Mouse (Mus musculus) MEL (cell line): ENCODE results near the gene Tnfsfm13. TPM values are rescaled to one million over a fixed set of nuclear protein-coding genes. Genes with fewer than 3 reads are reported as not detected.

Experiments used
- DNase-seq: peaks from one replicate; pipeline ENCODE4 v3.0.0; 2011; ENCODE audit warnings: low read depth, low spot score
- H3K27ac ChIP-seq: 2 replicates; pipeline ENCODE4 v1.5.1; 2012; ENCODE audit warnings: low read depth, mild to moderate bottlenecking, control low read depth, low read length, moderate library complexity; ENCODE audit not compliant: control insufficient read depth
- H3K27me3 ChIP-seq, 2 experiments: fragments of 150-350 bp in 1 of 2; sonication (generic) in 1 of 2; 2 replicates each; pipeline ENCODE4 v1.6.1; 2012; ENCODE audit warnings: low read length in 2 of 2, mild to moderate bottlenecking in 2 of 2, improper control_type of control experiment in 1 of 2, moderate library complexity in 1 of 2; ENCODE audit not compliant: insufficient read depth in 2 of 2, control insufficient read depth in 1 of 2
- H3K36me3 ChIP-seq, 2 experiments: 2 replicates each; pipeline ENCODE4 v1.6.1; 2012 to 2014; ENCODE audit warnings: low read length in 2 of 2, improper control_type of control experiment in 1 of 2, inconsistent platforms in 1 of 2, mild to moderate bottlenecking in 1 of 2; ENCODE audit not compliant: insufficient read depth in 2 of 2, control insufficient read depth in 1 of 2
- H3K4me1 ChIP-seq, 2 experiments: fragments of 150-350 bp in 1 of 2; sonication (generic) in 1 of 2; 2 replicates each; pipeline ENCODE4 v1.6.1; 2012; ENCODE audit warnings: low read length in 2 of 2, improper control_type of control experiment in 1 of 2, mild to moderate bottlenecking in 1 of 2; ENCODE audit not compliant: insufficient read depth in 2 of 2, control insufficient read depth in 1 of 2
- H3K4me3 ChIP-seq, 2 experiments: fragments of 150-350 bp in 1 of 2; sonication (generic) in 1 of 2; 2 replicates each; pipeline ENCODE4 v1.5.1; 2012; ENCODE audit warnings: low read depth in 2 of 2, low read length in 2 of 2, mild to moderate bottlenecking in 2 of 2, moderate library complexity in 2 of 2, control low read depth in 1 of 2, improper control_type of control experiment in 1 of 2; ENCODE audit not compliant: control insufficient read depth in 1 of 2, insufficient read depth in 1 of 2
- H3K79me2 ChIP-seq: 2 replicates; pipeline ENCODE4 v1.6.1; 2012; ENCODE audit warnings: mild to moderate bottlenecking, low read length, moderate library complexity; ENCODE audit not compliant: control insufficient read depth, poor library complexity, insufficient read depth
- H3K9ac ChIP-seq: 2 replicates; pipeline ENCODE4 v1.6.1; 2012; ENCODE audit warnings: low read depth, mild to moderate bottlenecking, control low read depth, low read length, moderate library complexity; ENCODE audit not compliant: control insufficient read depth, poor library complexity, severe bottlenecking
- H3K9me3 ChIP-seq: fragments of 150-350 bp; sonication (generic); replicated peaks from 2 replicates; pipeline ENCODE4 v1.6.1; 2012; ENCODE audit warnings: mild to moderate bottlenecking, low read length, improper control_type of control experiment, moderate library complexity; ENCODE audit not compliant: insufficient read depth
- CHD1 ChIP-seq: IDR thresholded peaks from 2 replicates; pipeline ENCODE4 v1.6.1; 2012; ENCODE audit warnings: low read depth, mild to moderate bottlenecking, inconsistent platforms, low read length, improper control_type of control experiment
- CHD2 ChIP-seq: IDR thresholded peaks from 2 replicates; pipeline ENCODE4 v1.6.1; 2011; ENCODE audit warnings: low read length, improper control_type of control experiment
- CTCF ChIP-seq, 3 experiments: IDR thresholded peaks in 2 of 3; conservative IDR thresholded peaks in 1 of 3; 2 replicates each; pipeline ENCODE4 v1.5.1; 2011 to 2012; ENCODE audit warnings: low read length in 3 of 3, low read depth in 2 of 3, mild to moderate bottlenecking in 2 of 3, improper control_type of control experiment in 1 of 3, inconsistent platforms in 1 of 3, mixed read lengths in 1 of 3, moderate library complexity in 1 of 3; ENCODE audit not compliant: control insufficient read depth in 1 of 3, insufficient read depth in 1 of 3, poor library complexity in 1 of 3, severe bottlenecking in 1 of 3
- E2F4 ChIP-seq: IDR thresholded peaks from 2 replicates; pipeline ENCODE4 v1.6.1; 2011; ENCODE audit warnings: low read depth, low read length, improper control_type of control experiment, borderline replicate concordance
- ELF1 ChIP-seq: IDR thresholded peaks from 2 replicates; pipeline ENCODE4 v1.6.1; 2014; ENCODE audit warnings: low read depth, mild to moderate bottlenecking, inconsistent platforms, low read length, improper control_type of control experiment, moderate library complexity
- EP300 ChIP-seq, 2 experiments: IDR thresholded peaks; 2 replicates each; pipeline ENCODE4 v1.6.1; 2011; ENCODE audit warnings: improper control_type of control experiment in 2 of 2, low read length in 2 of 2, low read depth in 1 of 2, mild to moderate bottlenecking in 1 of 2
- ETS1 ChIP-seq: IDR thresholded peaks from 2 replicates; pipeline ENCODE4 v1.6.1; 2012; ENCODE audit warnings: low read depth, mild to moderate bottlenecking, inconsistent platforms, low read length, improper control_type of control experiment, moderate library complexity
- GABPA ChIP-seq: IDR thresholded peaks from 2 replicates; pipeline ENCODE4 v1.6.1; 2012; ENCODE audit warnings: low read depth, mild to moderate bottlenecking, inconsistent platforms, low read length, improper control_type of control experiment, moderate library complexity
- GATA1 ChIP-seq: IDR thresholded peaks from 2 replicates; pipeline ENCODE4 v1.6.1; 2011; ENCODE audit warnings: low read depth, low read length, improper control_type of control experiment
- HCFC1 ChIP-seq: IDR thresholded peaks from 2 replicates; pipeline ENCODE4 v1.6.1; 2012; ENCODE audit warnings: low read depth, mild to moderate bottlenecking, inconsistent platforms, low read length, improper control_type of control experiment, moderate library complexity
- JUND ChIP-seq: IDR thresholded peaks from 2 replicates; pipeline ENCODE4 v1.6.1; 2011; ENCODE audit warnings: low read depth, mild to moderate bottlenecking, improper control_type of control experiment, low read length
- KAT2A ChIP-seq: conservative IDR thresholded peaks from 2 replicates; pipeline ENCODE4 v1.6.1; 2012; ENCODE audit warnings: low read depth, low read length, improper control_type of control experiment, inconsistent platforms
- MAFK ChIP-seq: IDR thresholded peaks from 2 replicates; pipeline ENCODE4 v1.6.1; 2011; ENCODE audit warnings: low read depth, mild to moderate bottlenecking, low read length, improper control_type of control experiment, borderline replicate concordance
- MXI1 ChIP-seq: IDR thresholded peaks from 2 replicates; pipeline ENCODE4 v1.6.1; 2011; ENCODE audit warnings: mild to moderate bottlenecking, low read depth, low read length, improper control_type of control experiment
- MYB ChIP-seq: IDR thresholded peaks from 2 replicates; pipeline ENCODE4 v1.6.1; 2011; ENCODE audit warnings: mild to moderate bottlenecking, low read depth, low read length, improper control_type of control experiment
- MYC ChIP-seq: IDR thresholded peaks from 2 replicates; pipeline ENCODE4 v1.6.1; 2011; ENCODE audit warnings: low read depth, mild to moderate bottlenecking, low read length, improper control_type of control experiment, moderate library complexity
- POLR2AphosphoS2 ChIP-seq: IDR thresholded peaks from 2 replicates; pipeline ENCODE4 v1.6.1; 2011; ENCODE audit warnings: low read length, improper control_type of control experiment
- RAD21 ChIP-seq: IDR thresholded peaks from 2 replicates; pipeline ENCODE4 v1.6.1; 2011; ENCODE audit warnings: mild to moderate bottlenecking, low read depth, low read length, improper control_type of control experiment
- RCOR1 ChIP-seq: IDR thresholded peaks from 2 replicates; pipeline ENCODE4 v1.6.1; 2012; ENCODE audit warnings: low read depth, mild to moderate bottlenecking, inconsistent platforms, low read length, improper control_type of control experiment
- SMC3 ChIP-seq: IDR thresholded peaks from 2 replicates; pipeline ENCODE4 v1.6.1; 2011; ENCODE audit warnings: low read depth, low read length, improper control_type of control experiment
- TAL1 ChIP-seq: IDR thresholded peaks from 2 replicates; pipeline ENCODE4 v1.6.1; 2012; ENCODE audit warnings: mild to moderate bottlenecking, inconsistent platforms, low read length, moderate library complexity, mixed read lengths
- TCF12 ChIP-seq: IDR thresholded peaks from 2 replicates; pipeline ENCODE4 v1.6.1; 2014; ENCODE audit warnings: low read depth, mild to moderate bottlenecking, inconsistent platforms, low read length, improper control_type of control experiment, moderate library complexity
- UBTF ChIP-seq: IDR thresholded peaks from 2 replicates; pipeline ENCODE4 v1.6.1; 2012; ENCODE audit warnings: low read depth, mild to moderate bottlenecking, inconsistent platforms, low read length, improper control_type of control experiment, moderate library complexity, borderline replicate concordance; ENCODE audit not compliant: insufficient read depth
- USF1 ChIP-seq: IDR thresholded peaks from 2 replicates; pipeline ENCODE4 v1.6.1; 2014; ENCODE audit warnings: low read depth, mild to moderate bottlenecking, inconsistent platforms, low read length, improper control_type of control experiment, moderate library complexity
- USF2 ChIP-seq, 2 experiments: IDR thresholded peaks; 2 replicates each; pipeline ENCODE4 v1.6.1; 2011 to 2012; ENCODE audit warnings: improper control_type of control experiment in 2 of 2, low read length in 2 of 2, borderline replicate concordance in 1 of 2, inconsistent platforms in 1 of 2, low read depth in 1 of 2, mild to moderate bottlenecking in 1 of 2; ENCODE audit not compliant: insufficient read depth in 1 of 2
- ZC3H11A ChIP-seq: IDR thresholded peaks from 2 replicates; pipeline ENCODE4 v1.6.1; 2012; ENCODE audit warnings: low read depth, mild to moderate bottlenecking, inconsistent platforms, low read length, improper control_type of control experiment
- polyA plus RNA-seq, 2 experiments: library from polyadenylated mRNA; stranded (reverse) in 1 of 2; unstranded in 1 of 2; fragments of >175 nt in 1 of 2; fragments of >200 nt in 1 of 2; gene quantifications; 2 replicates each; pipeline versions ENCODE4 v1.2.1 to v1.2.4; 2012; ENCODE audit warnings: low replicate concordance in 2 of 2, low read depth in 1 of 2; ENCODE audit not compliant: insufficient read length in 2 of 2, insufficient read depth in 1 of 2, missing spikeins in 1 of 2
- total RNA-seq: library from RNA; depleted of rRNA; stranded (reverse); fragments of 300-350 nt; gene quantifications from 2 replicates; pipeline ENCODE4 v1.2.3, GENCODE M21; 2012

Gene Tnfsfm13
- total and polyA plus RNA-seq, 3 experiments, result not detected

GRCm38 (mm10) chr11:69682209-69682839, 13.6 kb downstream of the Tnfsfm13 start:
- Histone ChIP-seq H3K9ac (peak overlapping the region; percentile 85), H3K27ac (peak overlapping the region; percentile 84), H3K79me2 (peaks cover 24% of the 10 kb centered on the region), H3K27me3 (no peaks in the 10 kb centered on the region), H3K4me1 (peaks cover 6 to 12% of the 10 kb centered on the region in 2 experiments; a peak in 3 of 4 replicates), H3K36me3 (peaks cover 13 to 18% of the 10 kb centered on the region in 2 experiments), H3K4me3 (peak overlapping the region; percentile 61 to 69)
- DNase-seq, result no peak
- no peak for TF ChIP-seq E2F4
- peak; percentile 92; the same call in 1 of the 2 replicates for TF ChIP-seq CHD1
- no peak for TF ChIP-seq KAT2A
- no peak for TF ChIP-seq MAFK
- no peak for TF ChIP-seq UBTF
- no peak for TF ChIP-seq USF1
- TF ChIP-seq RCOR1, result peak; percentile 26; the same call in 1 of the 2 replicates
- 0 out of 4 replicates have a peak, but pooled peaks of 1 of the 2 experiments have one; percentile 2 for TF ChIP-seq EP300 (IDR thresholded peaks at IDR 0.05; ENCODE audit: low read depth in 1 of 2, low read length in 2 of 2)
- no peak for TF ChIP-seq ZC3H11A
- TF ChIP-seq GABPA, result no peak
- TF ChIP-seq MYC, result peak; percentile 40; the same call in 1 of the 2 replicates
- no peak for TF ChIP-seq CTCF (IDR thresholded peaks at IDR 0.05 in 2 of 3, conservative IDR thresholded peaks at IDR 0.05 in 1 of 3; ENCODE audit: control insufficient read depth in 1 of 3, insufficient read depth in 1 of 3, low read depth in 2 of 3, low read length in 3 of 3, poor library complexity in 1 of 3, severe bottlenecking in 1 of 3)
- TF ChIP-seq TCF12, result no peak
- TF ChIP-seq HCFC1, result 0 out of 2 replicates have a peak, but pooled peaks have one; percentile 12
- no peak for TF ChIP-seq MXI1
- TF ChIP-seq, all 39 proteins: peak for 5
- H3K9me3 ChIP-seq, result no peaks in the 10 kb centered on the region

DNA sequence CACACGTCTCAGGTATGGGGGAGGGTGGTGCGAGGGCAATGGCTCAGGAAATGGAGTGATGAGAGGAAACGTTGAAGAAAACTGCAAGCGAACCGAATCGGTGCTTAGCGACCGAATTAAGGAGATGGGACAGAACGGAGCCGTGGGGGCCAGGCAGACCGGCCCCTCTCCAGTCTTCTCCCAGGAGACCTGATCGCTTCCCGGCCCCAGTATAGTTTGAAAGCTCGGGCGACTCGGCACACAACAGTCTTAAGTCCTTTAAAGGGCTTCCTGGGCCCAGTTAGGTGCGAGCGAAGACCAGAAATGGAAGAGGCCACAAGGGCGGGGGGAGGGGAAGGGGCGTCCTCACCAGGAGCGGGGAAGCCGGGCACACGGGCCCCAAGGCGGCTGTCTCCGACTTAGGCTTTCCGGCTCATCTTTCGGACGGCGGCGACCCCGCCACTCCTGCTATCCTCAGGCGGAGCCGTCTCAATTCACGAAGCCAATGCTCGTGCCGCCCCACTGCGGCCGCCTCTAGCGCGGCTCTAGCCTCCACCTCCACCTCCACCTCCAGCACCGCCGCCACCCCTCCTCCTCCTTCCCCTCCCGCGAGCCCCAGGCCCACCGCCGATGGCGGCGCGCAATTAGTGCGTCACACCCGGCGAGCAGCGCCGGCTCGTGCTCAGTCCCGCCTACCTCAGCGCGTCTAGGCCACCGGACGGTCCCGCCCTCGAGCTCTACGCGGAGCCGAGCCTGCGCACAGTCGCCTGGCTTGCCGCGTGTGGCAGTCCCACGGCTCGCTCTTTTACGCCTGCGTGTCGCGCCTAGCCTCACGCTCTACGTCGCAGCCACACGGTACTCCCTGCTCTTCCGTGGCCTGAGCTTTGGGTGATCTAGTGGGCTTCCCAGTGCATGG, 14.3 kb downstream of the Tnfsfm13 start, which contains the start of gene Senp3:
Gene Senp3, minus strand, starts transcription at position 771 of the 895 bp plus-strand sequence.
- Histone ChIP-seq H3K79me2 (peaks cover 24% of the 10 kb centered on the region), H3K9me3 (no peaks in the 10 kb centered on the region), H3K9ac (peak within 1 kb of the TSS; percentile 91), H3K27ac (peak within 1 kb of the TSS; percentile 84), H3K4me3 (peak within 1 kb of the TSS; percentile 81 to 92), H3K36me3 (peaks cover 18 to 19% of the 10 kb centered on the region in 2 experiments), H3K4me1 (peaks cover 6 to 12% of the 10 kb centered on the region in 2 experiments; a peak in 3 of 4 replicates), H3K27me3 (no peaks in the 10 kb centered on the region)
- peak; percentile 99 for DNase-seq
- no peak for TF ChIP-seq GABPA
- TF ChIP-seq POLR2AphosphoS2, result peak; percentile 94; the same call in 1 of the 2 replicates
- TF ChIP-seq MYB, result no peak
- no peak for TF ChIP-seq GATA1
- peak; percentile 79 for TF ChIP-seq ELF1
- no peak for TF ChIP-seq RCOR1
- no peak; the same call in 1 of the 2 replicates for TF ChIP-seq CHD2
- no peak for TF ChIP-seq JUND
- TF ChIP-seq UBTF, result peak; percentile 90; the same call in 1 of the 2 replicates
- no peak for TF ChIP-seq CTCF (IDR thresholded peaks at IDR 0.05 in 2 of 3, conservative IDR thresholded peaks at IDR 0.05 in 1 of 3; ENCODE audit: control insufficient read depth in 1 of 3, insufficient read depth in 1 of 3, low read depth in 2 of 3, low read length in 3 of 3, poor library complexity in 1 of 3, severe bottlenecking in 1 of 3)
- TF ChIP-seq MXI1, result peak; percentile 97
- TF ChIP-seq TAL1, result no peak
- TF ChIP-seq SMC3, result 0 out of 2 replicates have a peak, but pooled peaks have one; percentile 13
- peak; percentile 43; the same call in 1 of the 2 replicates for TF ChIP-seq ETS1
- no peak for TF ChIP-seq USF2 (IDR thresholded peaks at IDR 0.05; ENCODE audit: borderline replicate concordance in 1 of 2, insufficient read depth in 1 of 2, low read depth in 1 of 2, low read length in 2 of 2)
- no peak for TF ChIP-seq RAD21
- TF ChIP-seq USF1, result peak; percentile 64
